Mouse (Mus musculus): Measurements from ENCODE around the gene Nt5e.

GRCm38 (mm10) chr9:88330316-88330715, 3.3 kb downstream of the Nt5e start:
- TF ChIP-seq CTCF (IDR thresholded peaks at IDR 0.05; ENCODE audit: low read depth) (no peak), EP300 (IDR thresholded peaks at IDR 0.05; ENCODE audit: low read depth) (no peak)
